Mouse (Mus musculus) hindbrain, postnatal 0 days (tissue): ENCODE measurements around the gene Olfr485. TPM values are rescaled to one million over a fixed set of nuclear protein-coding genes. Genes with fewer than 3 reads are reported as not detected.

Source experiments
- ATAC-seq: fragments of 200-750 bp; cut with Nextera tagmentation; 2 replicates; pipeline ENCODE4 v1.8.0; 2017; ENCODE audit warnings: mild to moderate bottlenecking, moderate TSS enrichment, moderate library complexity
- DNase-seq: peaks from one replicate; pipeline ENCODE4 v3.0.0-alpha.2; 2015; ENCODE audit warnings: low spot score
- H3K27ac ChIP-seq: fragments of 300-500 bp; sonication (generic); 2 replicates; pipeline ENCODE4 v1.5.1; 2014; ENCODE audit warnings: mild to moderate bottlenecking
- H3K27me3 ChIP-seq: fragments of 300-500 bp; sonication (generic); 2 replicates; pipeline ENCODE4 v1.6.1; 2014; ENCODE audit warnings: low read length, mixed read lengths; ENCODE audit not compliant: insufficient read depth
- H3K36me3 ChIP-seq: fragments of 300-500 bp; sonication (generic); 2 replicates; pipeline ENCODE4 v1.6.1; 2014; ENCODE audit warnings: low read length, mixed read lengths; ENCODE audit not compliant: insufficient read depth
- H3K4me1 ChIP-seq: fragments of 300-500 bp; sonication (generic); 2 replicates; pipeline ENCODE4 v1.6.1; 2014; ENCODE audit warnings: antibody characterized with exemption, low read length, mixed read lengths; ENCODE audit not compliant: insufficient read depth
- H3K4me2 ChIP-seq: fragments of 300-500 bp; sonication (generic); 2 replicates; pipeline ENCODE4 v1.6.1; 2014; ENCODE audit warnings: low read depth, mild to moderate bottlenecking, low read length, moderate library complexity, mixed read lengths
- H3K4me3 ChIP-seq: fragments of 300-500 bp; sonication (generic); 2 replicates; pipeline ENCODE4 v1.5.1; 2014; ENCODE audit warnings: low read length
- H3K9ac ChIP-seq: fragments of 300-500 bp; sonication (generic); replicated peaks from 2 replicates; pipeline ENCODE4 v1.6.1; 2014; ENCODE audit warnings: mild to moderate bottlenecking, low read length, moderate library complexity, mixed read lengths
- H3K9me3 ChIP-seq: fragments of 300-500 bp; sonication (generic); 2 replicates; pipeline ENCODE4 v1.6.1; 2016; ENCODE audit warnings: low read length, mixed read lengths
- CTCF ChIP-seq: IDR thresholded peaks from 2 replicates; pipeline ENCODE4 v1.5.1; 2016; ENCODE audit warnings: antibody characterized with exemption, control low read depth, low read depth
- WGBS: fragments of 180-500 bp; shearing (Covaris S2); extraction: QIAGEN DNeasy Blood & Tissue Kit; methylation state at CpG from one replicate; pipeline ENCODE4 v1.1.7; 2014; 5-methylcytosine and 5-hydroxymethylcytosine counted together
- polyA plus RNA-seq: library from polyadenylated mRNA; unstranded; fragments of >200 nt; fragmentation: Nextera tagmentation; extraction: Ambion mirVana; gene quantifications from 2 replicates; pipeline ENCODE4 v1.2.1, GENCODE M21; 2015
- total RNA-seq: library from RNA; depleted of rRNA; stranded (reverse); fragments of >200 nt; gene quantifications from 2 replicates; pipeline ENCODE4 v1.2.3, GENCODE M21; 2014; rRNA removed

Olfr485 gene
- total and polyA plus RNA-seq, 2 experiments from 2014 or later = not detected

GRCm38 (mm10) chr7:108127349-108127748, 32.3 kb downstream of the Olfr485 start, which contains the start of gene Olfr484:
Olfr484 (minus strand) TSS chr7:108127449.
- no peak within 1 kb of the TSS for H3K4me3 ChIP-seq

GRCm38 (mm10) chr7:108121416-108121815, 38.3 kb downstream of the Olfr485 start:
- DNase-seq = no peak
- Histone ChIP-seq H3K4me1 (no peaks in the 10 kb centered on the region), H3K4me3 (no peak overlapping the region), H3K9me3 (no peaks in the 10 kb centered on the region), H3K4me2 (no peak overlapping the region), H3K27me3 (no peaks in the 10 kb centered on the region), H3K27ac (no peak overlapping the region), H3K9ac (no peak overlapping the region), H3K36me3 (no peaks in the 10 kb centered on the region)
- 77% methylated on average over 1 of the region's 1 CpGs for WGBS
- no peak for ATAC-seq
- TF ChIP-seq CTCF = no peak

More at GRCm38 (mm10) chr7:108127349-108127748, 32.3 kb downstream of the Olfr485 start, which contains the start of gene Olfr484:
- DNase-seq (no peak), ATAC-seq (no peak)
- H3K9me3 ChIP-seq = no peaks in the 10 kb centered on the region
- no peak within 1 kb of the TSS for H3K9ac ChIP-seq
- H3K27me3 ChIP-seq = no peaks in the 10 kb centered on the region
- no peaks in the 10 kb centered on the region for H3K36me3 ChIP-seq
- H3K4me1 ChIP-seq = no peaks in the 10 kb centered on the region
- no peak for TF ChIP-seq CTCF
- no peak within 1 kb of the TSS for H3K27ac ChIP-seq
- no peak within 1 kb of the TSS for H3K4me2 ChIP-seq

GRCm38 (mm10) chr7:108120681-108121080, 39.0 kb downstream of the Olfr485 start:
- H3K9ac ChIP-seq = no peak overlapping the region
- ATAC-seq (no peak), DNase-seq (no peak)
- H3K27me3 ChIP-seq = no peaks in the 10 kb centered on the region
- H3K4me3 ChIP-seq = no peak overlapping the region
- TF ChIP-seq CTCF = no peak
- WGBS = 5% methylated on average over 1 of the region's 1 CpGs
- H3K27ac ChIP-seq = no peak overlapping the region
- H3K4me1 ChIP-seq = no peaks in the 10 kb centered on the region
- H3K9me3 ChIP-seq = no peaks in the 10 kb centered on the region
- no peaks in the 10 kb centered on the region for H3K36me3 ChIP-seq
- no peak overlapping the region for H3K4me2 ChIP-seq

Other genes with a start within 250 kb of the Olfr485 start
- gene Olfr473, start 229.4 kb downstream of the Olfr485 start, total RNA-seq = not detected in 2 replicates
- not detected in 2 replicates for gene Olfr473, start 229.4 kb downstream of the Olfr485 start, polyA plus RNA-seq
- not detected in 2 replicates for gene Olfr474, start 205.2 kb downstream of the Olfr485 start, total RNA-seq
- not detected in 2 replicates for gene Olfr474, start 205.2 kb downstream of the Olfr485 start, polyA plus RNA-seq
- not detected in 2 replicates for gene Olfr476, start 195.1 kb downstream of the Olfr485 start, total RNA-seq
- gene Olfr476, start 195.1 kb downstream of the Olfr485 start, polyA plus RNA-seq = not detected in 2 replicates
- not detected in 2 replicates for gene Olfr477, start 173.2 kb downstream of the Olfr485 start, total RNA-seq
- not detected in 2 replicates for gene Olfr477, start 173.2 kb downstream of the Olfr485 start, polyA plus RNA-seq
- gene Olfr478, start 125.9 kb downstream of the Olfr485 start, total RNA-seq = not detected in 2 replicates
- not detected in 2 replicates for gene Olfr478, start 125.9 kb downstream of the Olfr485 start, polyA plus RNA-seq
- not detected in 2 replicates for gene Olfr479, start 109.2 kb downstream of the Olfr485 start, total RNA-seq
- not detected in 2 replicates for gene Olfr479, start 109.2 kb downstream of the Olfr485 start, polyA plus RNA-seq
- not detected in 2 replicates for gene Olfr480, start 92.5 kb downstream of the Olfr485 start, total RNA-seq
- gene Olfr480, start 92.5 kb downstream of the Olfr485 start, polyA plus RNA-seq = not detected in 2 replicates
- gene Olfr481, start 80.0 kb downstream of the Olfr485 start, total RNA-seq = not detected in 2 replicates
- gene Olfr481, start 80.0 kb downstream of the Olfr485 start, polyA plus RNA-seq = not detected in 2 replicates
- gene Olfr482, start 62.3 kb downstream of the Olfr485 start, total RNA-seq = not detected in 2 replicates
- gene Olfr482, start 62.3 kb downstream of the Olfr485 start, polyA plus RNA-seq = 0.14 TPM in 1 of 2 replicates, not detected in the other
- gene Olfr483, start 59.0 kb downstream of the Olfr485 start, total RNA-seq = not detected in 2 replicates
- not detected in 2 replicates for gene Olfr483, start 59.0 kb downstream of the Olfr485 start, polyA plus RNA-seq
- not detected in 2 replicates for gene Olfr484, start 32.4 kb downstream of the Olfr485 start, total RNA-seq
- gene Olfr484, start 32.4 kb downstream of the Olfr485 start, polyA plus RNA-seq = not detected in 2 replicates
- gene Olfr486, start 12.9 kb upstream of the Olfr485 start, total RNA-seq = not detected in 2 replicates
- gene Olfr486, start 12.9 kb upstream of the Olfr485 start, polyA plus RNA-seq = not detected in 2 replicates
- not detected in 2 replicates for gene Olfr487, start 54.8 kb upstream of the Olfr485 start, total RNA-seq
- gene Olfr487, start 54.8 kb upstream of the Olfr485 start, polyA plus RNA-seq = not detected in 2 replicates
- not detected in 2 replicates for gene Olfr488, start 98.5 kb upstream of the Olfr485 start, total RNA-seq
- gene Olfr488, start 98.5 kb upstream of the Olfr485 start, polyA plus RNA-seq = not detected in 2 replicates
- not detected in 2 replicates for gene Olfr490, start 129.1 kb upstream of the Olfr485 start, total RNA-seq
- not detected in 2 replicates for gene Olfr490, start 129.1 kb upstream of the Olfr485 start, polyA plus RNA-seq
- gene Olfr491, start 153.6 kb upstream of the Olfr485 start, total RNA-seq = not detected in 2 replicates
- not detected in 2 replicates for gene Olfr491, start 153.6 kb upstream of the Olfr485 start, polyA plus RNA-seq
- gene Olfr492, start 163.8 kb upstream of the Olfr485 start, total RNA-seq = not detected in 2 replicates
- gene Olfr492, start 163.8 kb upstream of the Olfr485 start, polyA plus RNA-seq = not detected in 2 replicates
- not detected in 2 replicates for gene Olfr493, start 187.1 kb upstream of the Olfr485 start, total RNA-seq
- gene Olfr493, start 187.1 kb upstream of the Olfr485 start, polyA plus RNA-seq = not detected in 2 replicates
- gene Olfr494, start 205.5 kb upstream of the Olfr485 start, total RNA-seq = not detected in 2 replicates
- gene Olfr494, start 205.5 kb upstream of the Olfr485 start, polyA plus RNA-seq = not detected in 2 replicates
- not detected in 2 replicates for gene Olfr495, start 233.3 kb upstream of the Olfr485 start, total RNA-seq
- gene Olfr495, start 233.3 kb upstream of the Olfr485 start, polyA plus RNA-seq = not detected in 2 replicates